Mouse (Mus musculus) forebrain, embryonic 16.5 days (tissue): Measurements from ENCODE around the gene Invs. TPM values are rescaled to one million over a fixed set of nuclear protein-coding genes. Genes with fewer than 3 reads are reported as not detected.
"Not testable (repeated sequence)": the region's sequence is repeated elsewhere in the genome, so short reads cannot be mapped to it uniquely, and the experiment has no call there.

ENCODE experiments used
- ATAC-seq: fragments of 200-750 bp; cut with Nextera tagmentation; 2 replicates; pipeline ENCODE4 v1.8.0; 2017; ENCODE audit warnings: mild to moderate bottlenecking, moderate library complexity
- H3K27ac ChIP-seq: fragments of 300-500 bp; sonication (generic); 2 replicates; pipeline ENCODE4 v1.5.1; 2014; ENCODE audit warnings: low read length, control low read depth
- H3K27me3 ChIP-seq: fragments of 300-500 bp; sonication (generic); replicated peaks from 2 replicates; pipeline ENCODE4 v1.6.1; 2014; ENCODE audit warnings: low read length; ENCODE audit not compliant: control insufficient read depth, insufficient read depth
- H3K36me3 ChIP-seq: fragments of 300-500 bp; sonication (generic); 2 replicates; pipeline ENCODE4 v1.6.1; 2014; ENCODE audit not compliant: control insufficient read depth, insufficient read depth
- H3K4me1 ChIP-seq: fragments of 300-500 bp; sonication (generic); replicated peaks from 2 replicates; pipeline ENCODE4 v1.6.1; 2014; ENCODE audit warnings: low read length; ENCODE audit not compliant: control insufficient read depth, insufficient read depth
- H3K4me2 ChIP-seq: fragments of 300-500 bp; sonication (generic); 2 replicates; pipeline ENCODE4 v1.6.1; 2014; ENCODE audit warnings: mild to moderate bottlenecking, low read length, control low read depth
- H3K4me3 ChIP-seq: fragments of 300-500 bp; sonication (generic); replicated peaks from 2 replicates; pipeline ENCODE4 v1.5.1; 2014; ENCODE audit warnings: mild to moderate bottlenecking, low read length, control low read depth
- H3K9ac ChIP-seq: fragments of 300-500 bp; sonication (generic); replicated peaks from 2 replicates; pipeline ENCODE4 v1.6.1; 2014; ENCODE audit warnings: low read depth, low read length, control low read depth
- H3K9me3 ChIP-seq: fragments of 300-500 bp; sonication (generic); 2 replicates; pipeline ENCODE4 v1.6.1; 2016; ENCODE audit warnings: low read length; ENCODE audit not compliant: control insufficient read depth
- WGBS: fragments of 180-500 bp; shearing (Covaris S2); extraction: QIAGEN DNeasy Blood & Tissue Kit; methylation state at CpG from one replicate; pipeline ENCODE4 v1.1.7; 2014; 5-methylcytosine and 5-hydroxymethylcytosine counted together
- polyA plus RNA-seq: library from polyadenylated mRNA; unstranded; fragments of >200 nt; fragmentation: Nextera tagmentation; extraction: Ambion mirVana; gene quantifications from 2 replicates; pipeline ENCODE4 v1.2.1, GENCODE M21; 2015

The Invs gene
- polyA plus RNA-seq, 1 experiment from 2014 or later, result 9.3 TPM

- no peaks in the 10 kb centered on the region for H3K27me3 ChIP-seq
- no peaks in the 10 kb centered on the region for H3K9me3 ChIP-seq
- no peak overlapping the region for H3K4me2 ChIP-seq
- no peak; the same call in 1 of the 2 replicates for ATAC-seq
- H3K4me1 ChIP-seq, result 0 out of 2 replicates have a peak, but pooled peaks cover 2% of the 10 kb centered on the region
- 0 out of 2 replicates have a peak overlapping the region, but pooled peaks have one; percentile 14 for H3K27ac ChIP-seq
- no peak overlapping the region for H3K4me3 ChIP-seq
- no peaks in the 10 kb centered on the region for H3K36me3 ChIP-seq
- no peak overlapping the region for H3K9ac ChIP-seq
- 62% methylated on average over 1 of the region's 1 CpGs for WGBS
Observed at GRCm38 (mm10) chr4:48371037-48371436, 91.5 kb downstream of the Invs start.

DNA sequence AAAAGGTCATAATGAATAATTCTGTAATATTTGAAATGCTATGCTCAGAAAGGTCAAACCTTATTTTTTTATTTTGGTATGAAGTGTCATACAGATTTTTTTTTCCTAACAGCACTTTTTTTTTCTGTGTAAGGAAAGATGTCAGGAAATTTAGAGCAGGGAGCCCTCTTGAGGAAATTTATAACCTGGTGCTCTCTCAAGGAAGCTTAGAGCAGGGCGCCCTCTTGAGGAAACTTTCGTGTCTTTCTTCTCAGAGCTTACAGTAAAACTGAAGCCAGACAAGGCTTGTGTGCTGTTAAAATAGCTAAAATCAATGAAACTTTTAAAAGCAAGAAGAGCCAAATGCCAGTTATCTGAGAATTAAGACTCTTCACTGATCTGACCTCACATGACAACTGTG lies 101.4 kb downstream of the Invs start:
- Histone ChIP-seq H3K4me3 (no peak overlapping the region), H3K9me3 (no peaks in the 10 kb centered on the region), H3K27me3 (no peaks in the 10 kb centered on the region), H3K4me2 (no peak overlapping the region), H3K27ac (no peak overlapping the region), H3K36me3 (no peaks in the 10 kb centered on the region), H3K4me1 (no peaks in the 10 kb centered on the region), H3K9ac (no peak overlapping the region)
- ATAC-seq, result peak; percentile 70
- whole genome bisulfite sequencing, result 2% methylated on average over 2 of the region's 2 CpGs

DNA sequence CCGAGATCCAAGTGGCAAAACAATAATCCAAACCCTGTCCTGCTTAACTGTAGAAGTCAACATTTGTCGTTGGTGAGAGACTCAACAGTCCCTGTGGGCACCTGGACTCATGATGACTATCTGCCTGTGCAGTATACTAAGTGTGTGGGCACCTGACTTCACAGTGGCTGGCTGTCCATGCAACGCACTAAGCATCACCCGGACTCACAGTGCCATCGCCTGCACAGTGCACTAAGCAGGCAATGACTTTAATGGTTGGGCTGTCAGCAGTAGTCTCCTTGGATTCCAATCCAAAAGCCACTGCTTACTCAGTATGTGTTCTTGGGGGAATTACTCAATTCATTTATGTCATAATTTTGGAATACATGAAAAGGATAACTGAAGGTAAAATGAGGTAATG lies 102.9 kb downstream of the Invs start:
- ATAC-seq, result no peak
- Histone ChIP-seq H3K4me1 (no peaks in the 10 kb centered on the region), H3K27ac (no peak overlapping the region), H3K4me3 (no peak overlapping the region), H3K36me3 (no peaks in the 10 kb centered on the region), H3K9ac (no peak overlapping the region), H3K4me2 (no peak overlapping the region), H3K9me3 (no peaks in the 10 kb centered on the region), H3K27me3 (no peaks in the 10 kb centered on the region)
- WGBS, result 83% methylated on average over 5 of the region's 5 CpGs

GRCm38 (mm10) chr4:48396949-48397348 lies 117.4 kb downstream of the Invs start:
- ATAC-seq, result no peak
- no peak overlapping the region for H3K4me3 ChIP-seq
- no peaks in the 10 kb centered on the region for H3K27me3 ChIP-seq
- no peak overlapping the region for H3K27ac ChIP-seq
- no peaks in the 10 kb centered on the region for H3K4me1 ChIP-seq
- 97% methylated on average over 3 of the region's 3 CpGs for WGBS
- no peaks in the 10 kb centered on the region for H3K9me3 ChIP-seq
- no peaks in the 10 kb centered on the region for H3K36me3 ChIP-seq
- H3K4me2 ChIP-seq, result no peak overlapping the region
- H3K9ac ChIP-seq, result no peak overlapping the region

GRCm38 (mm10) chr4:48403066-48403640 lies 123.6 kb downstream of the Invs start:
- Histone ChIP-seq H3K4me2 (no peak overlapping the region), H3K27me3 (no peaks in the 10 kb centered on the region), H3K27ac (no peak overlapping the region), H3K9ac (no peak overlapping the region), H3K4me3 (no peak overlapping the region), H3K4me1 (no peaks in the 10 kb centered on the region), H3K9me3 (no peaks in the 10 kb centered on the region), H3K36me3 (no peaks in the 10 kb centered on the region)
- WGBS, result 70% methylated on average over 16 of the region's 16 CpGs
- no peak for ATAC-seq

- H3K4me2 ChIP-seq, H3K4me3 ChIP-seq, H3K27ac ChIP-seq, H3K9me3 ChIP-seq, H3K9ac ChIP-seq, H3K36me3 ChIP-seq, ATAC-seq, H3K27me3 ChIP-seq, H3K4me1 ChIP-seq: not testable (repeated sequence)
- WGBS, result 91% methylated on average over 8 of the region's 10 CpGs
Observed at GRCm38 (mm10) chr4:48405724-48406491, 126.3 kb downstream of the Invs start.

GRCm38 (mm10) chr4:48407350-48408039 lies 127.9 kb downstream of the Invs start:
- 49% methylated on average over 18 of the region's 18 CpGs for WGBS

GRCm38 (mm10) chr4:48413473-48413872 lies 133.9 kb downstream of the Invs start:
- H3K4me1 ChIP-seq, result no peaks in the 10 kb centered on the region
- H3K36me3 ChIP-seq, result no peaks in the 10 kb centered on the region
- H3K4me2 ChIP-seq, result no peak overlapping the region
- H3K27ac ChIP-seq, result no peak overlapping the region
- no peak overlapping the region for H3K9ac ChIP-seq
- no peaks in the 10 kb centered on the region for H3K9me3 ChIP-seq
- no peak for ATAC-seq
- H3K27me3 ChIP-seq, result no peaks in the 10 kb centered on the region
- no peak overlapping the region for H3K4me3 ChIP-seq
- 95% methylated on average over 8 of the region's 8 CpGs for WGBS

More at GRCm38 (mm10) chr4:48407350-48408039, 127.9 kb downstream of the Invs start:
- Histone ChIP-seq H3K27me3 (no peaks in the 10 kb centered on the region), H3K36me3 (no peaks in the 10 kb centered on the region), H3K4me1 (no peaks in the 10 kb centered on the region), H3K9me3 (no peaks in the 10 kb centered on the region), H3K27ac (no peak overlapping the region), H3K9ac (no peak overlapping the region), H3K4me2 (0 out of 2 replicates have a peak overlapping the region, but pooled peaks have one; percentile 0), H3K4me3 (no peak overlapping the region)
- peak; percentile 65 for ATAC-seq

DNA sequence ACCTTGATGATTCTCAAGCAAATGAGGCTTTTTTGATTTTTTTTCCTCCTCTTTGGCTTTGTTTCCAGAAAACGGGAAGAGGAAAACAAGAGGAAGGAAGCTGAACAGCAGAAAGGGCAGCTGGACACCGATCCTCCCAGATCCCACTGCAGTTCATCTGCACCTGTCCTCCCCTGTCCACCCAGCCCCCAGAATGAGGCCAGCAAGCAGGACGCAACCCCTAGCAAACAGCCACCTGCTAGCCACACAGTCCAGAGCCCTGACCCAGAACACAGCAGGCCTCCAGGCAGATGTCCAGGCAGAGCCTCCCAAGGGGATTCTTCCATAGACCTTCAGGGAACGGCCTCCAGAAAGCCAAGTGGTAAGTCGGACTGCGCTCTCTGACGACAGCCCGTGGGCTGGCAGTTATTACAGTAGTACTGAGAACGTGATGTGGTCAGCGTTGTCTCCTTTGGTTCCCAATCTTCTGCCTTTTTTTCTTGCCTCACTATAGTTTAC lies 136.3 kb downstream of the Invs start:
- H3K27ac ChIP-seq, result no peak overlapping the region
- H3K27me3 ChIP-seq, result no peaks in the 10 kb centered on the region
- no peaks in the 10 kb centered on the region for H3K36me3 ChIP-seq
- no peak overlapping the region for H3K9ac ChIP-seq
- ATAC-seq, result no peak
- H3K4me3 ChIP-seq, result no peak overlapping the region
- H3K4me1 ChIP-seq, result no peaks in the 10 kb centered on the region
- H3K4me2 ChIP-seq, result no peak overlapping the region
- 85% methylated on average over 10 of the region's 10 CpGs for WGBS
- H3K9me3 ChIP-seq, result no peaks in the 10 kb centered on the region
